Mouse (Mus musculus): ENCODE results near the gene Shc3.

GRCm38 (mm10) chr13:51408519-51409001 is 160.7 kb downstream of the Shc3 start, which contains the start of gene S1pr3:
- TF ChIP-seq CTCF (IDR thresholded peaks at IDR 0.05; ENCODE audit: low read depth) (no peak), EP300 (IDR thresholded peaks at IDR 0.05; ENCODE audit: low read depth) (no peak)
